ENCODE assay signal across 24 mouse cellular contexts in the genomic region with DNA sequence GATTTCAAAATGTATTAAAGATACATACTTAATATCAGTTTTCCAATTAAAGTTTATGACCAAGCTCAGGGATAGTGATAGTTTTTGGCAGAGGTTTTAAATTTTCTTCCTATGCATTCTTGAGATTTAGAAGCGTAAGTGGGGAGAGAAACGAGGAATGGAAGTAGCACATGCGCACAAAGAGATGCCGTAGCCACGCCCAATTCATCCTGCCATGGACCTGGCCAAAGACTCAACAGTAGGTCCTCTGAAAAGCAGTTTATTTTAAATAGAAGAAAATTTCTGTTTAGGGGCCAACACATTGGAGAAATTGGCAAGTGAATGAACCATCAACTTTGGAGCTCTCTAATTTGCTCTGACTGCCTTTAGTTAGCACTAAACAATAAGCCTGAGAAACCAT.
"Had no signal": no experiment of that assay in that cellular context is flagged by ENCODE, and none has a peak within 500 bp of the region (broad histone marks: within the 10 kb centered on the region; RNA-seq: fewer than 3 reads in every experiment).

No protein-coding gene starts in this region.

- ATAC-seq: hindbrain, postnatal 0 days; intestine, embryonic 16.5 days; liver, embryonic 12.5 days had no signal

- H3K9me3 ChIP-seq: heart, embryonic 13.5 days; heart, embryonic 15.5 days; hindbrain, embryonic 13.5 days; hindbrain, embryonic 15.5 days; limb, embryonic 13.5 days; limb, embryonic 15.5 days; liver, embryonic 12.5 days had no signal

- H3K36me3 ChIP-seq: heart, embryonic 13.5 days; heart, embryonic 15.5 days; hindbrain, embryonic 13.5 days; hindbrain, embryonic 15.5 days; limb, embryonic 13.5 days; limb, embryonic 15.5 days; liver, embryonic 12.5 days had no signal

- H3K9ac ChIP-seq: heart, embryonic 13.5 days; heart, embryonic 15.5 days; hindbrain, embryonic 13.5 days; hindbrain, embryonic 15.5 days; limb, embryonic 13.5 days; limb, embryonic 15.5 days; liver, embryonic 12.5 days; liver, embryonic 14.5 days had no signal

- H3K4me2 ChIP-seq: heart, embryonic 11.5 days; heart, embryonic 13.5 days; heart, embryonic 15.5 days; hindbrain, embryonic 13.5 days; hindbrain, embryonic 15.5 days; limb, embryonic 13.5 days; limb, embryonic 15.5 days; liver, embryonic 12.5 days had no signal

- DNase-seq: gastrocnemius, postnatal 14 days; gastrocnemius, postnatal 36 days; heart, adult 11 months; heart, adult 2 months; heart, postnatal 14 days; heart, postnatal 36 days; kidney, adult 11 months; kidney, adult 2 months; kidney, adult 9 months; kidney, postnatal 10 days; kidney, postnatal 25 days; layer of hippocampus, postnatal 36 days; left cerebral cortex, postnatal 4 days had no signal

- H3K4me1 ChIP-seq: heart, embryonic 13.5 days; heart, embryonic 15.5 days; hindbrain, embryonic 13.5 days; hindbrain, embryonic 15.5 days; limb, embryonic 13.5 days; limb, embryonic 15.5 days; liver, embryonic 12.5 days had no signal

- H3K27me3 ChIP-seq: heart, embryonic 13.5 days; heart, embryonic 15.5 days; hindbrain, embryonic 13.5 days; hindbrain, embryonic 15.5 days; limb, embryonic 13.5 days; limb, embryonic 15.5 days; liver, embryonic 12.5 days had no signal

- H3K27ac ChIP-seq: heart, adult 2 months; heart, embryonic 13.5 days; heart, embryonic 15.5 days; hindbrain, embryonic 13.5 days; hindbrain, embryonic 15.5 days; hindbrain, postnatal 0 days; limb, embryonic 13.5 days; limb, embryonic 15.5 days; liver, embryonic 12.5 days; liver, embryonic 14.5 days had no signal

- H3K4me3 ChIP-seq: heart, adult 2 months; heart, embryonic 13.5 days; heart, embryonic 15.5 days; hindbrain, embryonic 13.5 days; hindbrain, embryonic 15.5 days; limb, embryonic 13.5 days; limb, embryonic 15.5 days; liver, embryonic 12.5 days had no signal
